Mouse (Mus musculus): ENCODE data around the gene Cd72.
A peak's percentile ranks its signal among the peaks of the same experiment; 100 is the strongest.
"Not testable (repeated sequence)": the region's sequence is repeated elsewhere in the genome, so short reads cannot be mapped to it uniquely, and the experiment has no call there.

Gene Cd72

GRCm38 (mm10) chr4:43454041-43454836 is at the start of gene Cd72:
Cd72 (minus strand) TSS chr4:43454628.
- peak in 1 of 2 experiments; percentile 47 for DNase-seq (ENCODE audit: low read depth in 1 of 2, low spot score in 2 of 2)

GRCm38 (mm10) chr4:43503506-43503905 is 49.1 kb upstream of the Cd72 start:
- DNase-seq (ENCODE audit: low read depth in 1 of 2, low spot score in 2 of 2): no peak

GRCm38 (mm10) chr4:43503041-43503440 is 48.6 kb upstream of the Cd72 start:
- DNase-seq (ENCODE audit: low read depth in 1 of 2, low spot score in 2 of 2): no peak

- peak; percentile 43 to 66 for DNase-seq (ENCODE audit: low read depth in 1 of 2, low spot score in 2 of 2)
Measured at GRCm38 (mm10) chr4:43499407-43500333, 45.2 kb upstream of the Cd72 start, which contains the start of gene Arhgef39. Arhgef39 (minus strand) TSS chr4:43499695.

GRCm38 (mm10) chr4:43498983-43499382 is 44.6 kb upstream of the Cd72 start:
- no peak for DNase-seq (ENCODE audit: low read depth in 1 of 2, low spot score in 2 of 2)

GRCm38 (mm10) chr4:43497946-43498345 is 43.5 kb upstream of the Cd72 start:
- DNase-seq (ENCODE audit: low read depth in 1 of 2, low spot score in 2 of 2): no peak

- no peak for DNase-seq (ENCODE audit: low read depth in 1 of 2, low spot score in 2 of 2)
Measured at GRCm38 (mm10) chr4:43497405-43497804, 43.0 kb upstream of the Cd72 start.

GRCm38 (mm10) chr4:43496587-43496986 is 42.2 kb upstream of the Cd72 start:
- DNase-seq (ENCODE audit: low read depth in 1 of 2, low spot score in 2 of 2): no peak

- DNase-seq (ENCODE audit: low read depth in 1 of 2, low spot score in 2 of 2): no peak
Measured at GRCm38 (mm10) chr4:43493846-43494240, 39.4 kb upstream of the Cd72 start.

- DNase-seq (ENCODE audit: low read depth in 1 of 2, low spot score in 2 of 2): peak; percentile 79 to 92
Measured at GRCm38 (mm10) chr4:43493186-43493845, 38.9 kb upstream of the Cd72 start.

GRCm38 (mm10) chr4:43492821-43493185 is 38.4 kb upstream of the Cd72 start, which contains the start of gene Ccdc107:
Ccdc107 (plus strand) TSS chr4:43492900.
- DNase-seq (ENCODE audit: low read depth in 1 of 2, low spot score in 2 of 2): peak; percentile 78 to 86

- no peak for DNase-seq (ENCODE audit: low read depth in 1 of 2, low spot score in 2 of 2)
Measured at GRCm38 (mm10) chr4:43492101-43492820, 37.8 kb upstream of the Cd72 start.

- DNase-seq (ENCODE audit: low read depth in 1 of 2, low spot score in 2 of 2): no peak
Measured at GRCm38 (mm10) chr4:43490801-43491200, 36.4 kb upstream of the Cd72 start.

- no peak for DNase-seq (ENCODE audit: low read depth in 1 of 2, low spot score in 2 of 2)
Measured at GRCm38 (mm10) chr4:43489611-43490010, 35.2 kb upstream of the Cd72 start.

- DNase-seq (ENCODE audit: low read depth in 1 of 2, low spot score in 2 of 2): not testable (repeated sequence)
Measured at GRCm38 (mm10) chr4:43485666-43486065, 31.2 kb upstream of the Cd72 start.

GRCm38 (mm10) chr4:43483535-43484091 is 29.2 kb upstream of the Cd72 start, which contains the start of gene Sit1:
Sit1 (minus strand) TSS chr4:43483734.
- no peak for DNase-seq (ENCODE audit: low read depth in 1 of 2, low spot score in 2 of 2)

- DNase-seq (ENCODE audit: low read depth in 1 of 2, low spot score in 2 of 2): no peak
Measured at GRCm38 (mm10) chr4:43482591-43482990, 28.2 kb upstream of the Cd72 start.

- DNase-seq (ENCODE audit: low read depth in 1 of 2, low spot score in 2 of 2): no peak
Measured at GRCm38 (mm10) chr4:43481894-43482456, 27.5 kb upstream of the Cd72 start.

GRCm38 (mm10) chr4:43480985-43481384 is 26.6 kb upstream of the Cd72 start:
- DNase-seq (ENCODE audit: low read depth in 1 of 2, low spot score in 2 of 2): no peak
